Mouse (Mus musculus) thymus, postnatal 25 days (tissue): ENCODE measurements around the gene Glt8d2.

Source experiments
- DNase-seq: peaks from one replicate; pipeline ENCODE4 v3.0.0; 2022

Glt8d2 gene

GRCm38 (mm10) chr10:82690494-82690893, at the start of gene Glt8d2:
TSS of gene Glt8d2 (minus strand) at chr10:82690650.
- no peak for DNase-seq

- DNase-seq, result no peak
These were observed 9.0 kb upstream of the Glt8d2 start for GRCm38 (mm10) chr10:82699296-82699941.

GRCm38 (mm10) chr10:82698712-82699261, 8.3 kb upstream of the Glt8d2 start:
- peak; percentile 93 for DNase-seq

- no peak for DNase-seq
These were observed 7.0 kb upstream of the Glt8d2 start for GRCm38 (mm10) chr10:82697305-82697898.

GRCm38 (mm10) chr10:82696453-82697079, 6.1 kb upstream of the Glt8d2 start:
- no peak for DNase-seq

GRCm38 (mm10) chr10:82695956-82696355, 5.5 kb upstream of the Glt8d2 start, which contains the start of gene Hcfc2:
TSS of gene Hcfc2 (plus strand) at chr10:82696160.
- no peak for DNase-seq

GRCm38 (mm10) chr10:82689681-82690211, 704 bp downstream of the Glt8d2 start:
- no peak for DNase-seq

- DNase-seq, result no peak
These were observed 5.0 kb downstream of the Glt8d2 start for GRCm38 (mm10) chr10:82685440-82685839.

GRCm38 (mm10) chr10:82681639-82682038, 8.8 kb downstream of the Glt8d2 start:
- DNase-seq, result no peak

- DNase-seq, result no peak
These were observed 9.7 kb downstream of the Glt8d2 start for GRCm38 (mm10) chr10:82680769-82681168.

- no peak for DNase-seq
These were observed 13.5 kb downstream of the Glt8d2 start for GRCm38 (mm10) chr10:82676949-82677348.

GRCm38 (mm10) chr10:82670205-82670604, 20.2 kb downstream of the Glt8d2 start:
- DNase-seq, result no peak

GRCm38 (mm10) chr10:82666436-82667234, 23.8 kb downstream of the Glt8d2 start:
- DNase-seq, result peak; percentile 91

- no peak for DNase-seq
These were observed 24.5 kb downstream of the Glt8d2 start for GRCm38 (mm10) chr10:82665951-82666350.

- no peak for DNase-seq
These were observed 27.2 kb downstream of the Glt8d2 start for GRCm38 (mm10) chr10:82663289-82663688.

- peak; percentile 67 for DNase-seq
These were observed 28.0 kb downstream of the Glt8d2 start for GRCm38 (mm10) chr10:82662267-82662990.

- DNase-seq, result peak; percentile 24
These were observed 28.6 kb downstream of the Glt8d2 start for GRCm38 (mm10) chr10:82661820-82662219.

- no peak for DNase-seq
These were observed 35.9 kb downstream of the Glt8d2 start for GRCm38 (mm10) chr10:82654581-82654980.

- DNase-seq, result no peak
These were observed 37.8 kb downstream of the Glt8d2 start for GRCm38 (mm10) chr10:82652625-82653024.

GRCm38 (mm10) chr10:82651221-82651620, 39.2 kb downstream of the Glt8d2 start:
- DNase-seq, result no peak

GRCm38 (mm10) chr10:82647205-82647811, 43.1 kb downstream of the Glt8d2 start:
- no peak for DNase-seq

- no peak for DNase-seq
These were observed 44.4 kb downstream of the Glt8d2 start for GRCm38 (mm10) chr10:82646083-82646482.
